Mouse (Mus musculus) ovary, adult 10 weeks (tissue): ENCODE measurements around the gene Fam19a3. TPM values are rescaled to one million over a fixed set of nuclear protein-coding genes. Genes with fewer than 3 reads are reported as not detected.

Experiments
- polyA plus RNA-seq: library from polyadenylated mRNA; stranded (reverse); fragments of 350-450 nt; fragmentation: Illumina TruSeq; extraction: RNeasy Lipid Tissue Mini Kit (QIAGEN cat#74804); gene quantifications from one replicate; pipeline ENCODE4 v1.2.3, GENCODE M21; 2014

Gene Fam19a3
- not detected for polyA plus RNA-seq

GRCm38 (mm10) chr3:104781471-104781903, at the start of gene Fam19a3:
TSS of gene Fam19a3 (minus strand) at chr3:104781840.

GRCm38 (mm10) chr3:104817991-104818748, 36.5 kb upstream of the Fam19a3 start, which contains the start of gene Mov10:
TSS of gene Mov10 (minus strand) at chr3:104818563.

GRCm38 (mm10) chr3:104788075-104788474, 6.4 kb upstream of the Fam19a3 start, which contains the start of gene Rhoc:
TSS of gene Rhoc (plus strand) at chr3:104788375.

GRCm38 (mm10) chr3:104780561-104781420, 849 bp downstream of the Fam19a3 start, which contains the start of gene Ppm1j:
TSS of gene Ppm1j (plus strand) at chr3:104781056.

Other genes with a start within 250 kb of the Fam19a3 start
- 90.7 TPM for gene Slc16a1, start 143.2 kb downstream of the Fam19a3 start, polyA plus RNA-seq
- not detected for gene Ppm1j, start 784 bp downstream of the Fam19a3 start, polyA plus RNA-seq
- gene Rhoc, start 6.5 kb upstream of the Fam19a3 start, polyA plus RNA-seq: 16.5 TPM
- gene Mov10, start 36.7 kb upstream of the Fam19a3 start, polyA plus RNA-seq: 1.4 TPM
- 85.1 TPM for gene St7l, start 82.2 kb upstream of the Fam19a3 start, polyA plus RNA-seq
- 275 TPM for gene Capza1, start 82.7 kb upstream of the Fam19a3 start, polyA plus RNA-seq
- 25.6 TPM for gene Wnt2b, start 180.1 kb upstream of the Fam19a3 start, polyA plus RNA-seq